ENCODE assay signal across 26 mouse cellular contexts in genomic region chr4:102969599-102969998, GRCm38 (mm10). TPM values are rescaled to one million over a fixed set of nuclear protein-coding genes. Genes with fewer than 3 reads are reported as not detected.
DNase-seq lines count a peak whose midpoint lies in the region; ATAC-seq and TF ChIP-seq lines count a peak whose summit lies in the region.
"Had no signal": no experiment of that assay in that cellular context is flagged by ENCODE, and none has a peak within 500 bp of the region (broad histone marks: within the 10 kb centered on the region; RNA-seq: fewer than 3 reads in every experiment).

No protein-coding gene starts in this region.

- H3K9me3 ChIP-seq in liver, embryonic 12.5 days (replicated peaks), result no peaks in the 10 kb centered on the region
- no peaks in the 10 kb centered on the region for H3K9me3 ChIP-seq in midbrain, embryonic 14.5 days (ENCODE audit: control insufficient read depth, low read length)
- H3K9me3 ChIP-seq in midbrain, embryonic 13.5 days, result no peaks in the 10 kb centered on the region

- H3K4me1 ChIP-seq in liver, adult 2 months (ENCODE audit: control insufficient read depth, insufficient read depth, low read length), result peaks cover 8% of the 10 kb centered on the region
- no peaks in the 10 kb centered on the region for H3K4me1 ChIP-seq in liver, embryonic 12.5 days
- no peaks in the 10 kb centered on the region for H3K4me1 ChIP-seq in midbrain, embryonic 14.5 days (ENCODE audit: control insufficient read depth, insufficient read depth, low read length)
- H3K4me1 ChIP-seq in midbrain, embryonic 13.5 days (replicated peaks), result no peaks in the 10 kb centered on the region

- WGBS in liver, adult 2 months, result 47% methylated on average over 5 of the region's 5 CpGs
- WGBS in liver, embryonic 12.5 days (ENCODE audit: insufficient replicate concordance), result 82% methylated on average over 5 of the region's 5 CpGs
- WGBS in midbrain, embryonic 14.5 days, result 92% methylated on average over 5 of the region's 5 CpGs
- WGBS in midbrain, embryonic 13.5 days, result 85% methylated on average over 5 of the region's 5 CpGs

- DNase-seq in heart, adult 11 months, result peak; percentile 56
- DNase-seq in heart, postnatal 14 days, result no peak
- peak; percentile 70 for DNase-seq in liver, adult 2 months (ENCODE audit: extremely low read depth, low read depth, low spot score)
- peak; percentile 6 for DNase-seq in midbrain, embryonic 14.5 days
- DNase-seq: adrenal gland, adult 2 months; adrenal gland, adult 8-10 months; adrenal gland, postnatal 10 days; adrenal gland, postnatal 14 days; adrenal gland, postnatal 25 days; adrenal gland, postnatal 36 days; B cell, adult 2 months; cerebellum, adult 11 months; cerebellum, adult 11-12 months; cerebellum, adult 18-20 months had no signal

- ATAC-seq in liver, embryonic 12.5 days, result no peak
- no peak for ATAC-seq in midbrain, embryonic 14.5 days (ENCODE audit: low FRiP score, low TSS enrichment)
- ATAC-seq in midbrain, embryonic 13.5 days, result no peak
- ATAC-seq: activated CD4-positive, CD25-positive, alpha-beta regulatory T cell, adult 4 months; CD4-positive, CD25-positive, alpha-beta regulatory T cell, adult 4 months; Patski had no signal

- no peaks in the 10 kb centered on the region for H3K79me2 ChIP-seq in liver, adult 2 months (ENCODE audit: control insufficient read depth, insufficient read depth, low read length)

- TF ChIP-seq CTCF in liver, adult 2 months (IDR thresholded peaks at IDR 0.05; ENCODE audit: low read depth, low read length), result no peak

- no peak overlapping the region for H3K9ac ChIP-seq in liver, adult 2 months (ENCODE audit: low read depth, low read length)
- H3K9ac ChIP-seq in liver, embryonic 12.5 days, result no peak overlapping the region
- no peak overlapping the region for H3K9ac ChIP-seq in midbrain, embryonic 14.5 days (replicated peaks; ENCODE audit: low read length)
- H3K9ac ChIP-seq in midbrain, embryonic 13.5 days (replicated peaks), result no peak overlapping the region

- H3K36me3 ChIP-seq in liver, adult 2 months (ENCODE audit: control insufficient read depth, insufficient read depth, low read length), result no peaks in the 10 kb centered on the region
- no peaks in the 10 kb centered on the region for H3K36me3 ChIP-seq in liver, embryonic 12.5 days
- peaks cover 25% of the 10 kb centered on the region for H3K36me3 ChIP-seq in midbrain, embryonic 14.5 days (ENCODE audit: control insufficient read depth, insufficient read depth, low read length)
- peaks cover 38% of the 10 kb centered on the region for H3K36me3 ChIP-seq in midbrain, embryonic 13.5 days
- H3K36me3 ChIP-seq: G1E had no signal

- no peaks in the 10 kb centered on the region for H3K27me3 ChIP-seq in liver, adult 2 months (ENCODE audit: control insufficient read depth, insufficient read depth, low read length)
- H3K27me3 ChIP-seq in liver, embryonic 12.5 days (replicated peaks), result no peaks in the 10 kb centered on the region
- H3K27me3 ChIP-seq in midbrain, embryonic 14.5 days (ENCODE audit: control insufficient read depth, insufficient read depth, low read length), result no peaks in the 10 kb centered on the region
- H3K27me3 ChIP-seq in midbrain, embryonic 13.5 days, result peaks cover 1% of the 10 kb centered on the region; the same call in 1 of the 2 replicates
- H3K27me3 ChIP-seq: CH12.LX had no signal

- no peak overlapping the region; the same call in 1 of the 2 replicates for H3K4me3 ChIP-seq in liver, adult 2 months (ENCODE audit: insufficient read depth, low read depth, low read length)
- no peak overlapping the region for H3K4me3 ChIP-seq in liver, embryonic 12.5 days
- H3K4me3 ChIP-seq in midbrain, embryonic 14.5 days (replicated peaks; ENCODE audit: low read depth, low read length), result no peak overlapping the region
- no peak overlapping the region for H3K4me3 ChIP-seq in midbrain, embryonic 13.5 days (replicated peaks)

- H3K4me2 ChIP-seq in liver, embryonic 12.5 days, result no peak overlapping the region
- no peak overlapping the region for H3K4me2 ChIP-seq in midbrain, embryonic 14.5 days (ENCODE audit: low read length)
- H3K4me2 ChIP-seq in midbrain, embryonic 13.5 days (replicated peaks), result no peak overlapping the region

- intact Hi-C loops in heart, postnatal 14 days (cut with DNase I), result no loop called here

- H3K27ac ChIP-seq in liver, adult 2 months (replicated peaks; ENCODE audit: insufficient read depth, low read depth, low read length), result no peak overlapping the region
- no peak overlapping the region for H3K27ac ChIP-seq in liver, embryonic 12.5 days
- no peak overlapping the region for H3K27ac ChIP-seq in midbrain, embryonic 14.5 days (replicated peaks; ENCODE audit: low read depth, low read length)
- no peak overlapping the region for H3K27ac ChIP-seq in midbrain, embryonic 13.5 days

- TF ChIP-seq POLR2A in liver, adult 2 months (IDR thresholded peaks at IDR 0.05; ENCODE audit: extremely low read depth, insufficient read depth, low read length), result no peak

RNA-seq across cellular contexts. Expression of gene Tctex1d1, which starts 8.8 kb away (rescaled TPM):
- 1 to 10 TPM in 1 of 2 experiments, not detected in 1; 1.3 TPM for total RNA-seq in heart, postnatal 14 days (2021)
- total RNA-seq in liver, adult 2 months (2014; rRNA removed), result not detected in 2 replicates
- not detected in 2 replicates for polyA plus RNA-seq in liver, adult 2 months (2012; rRNA removed)
- polyA plus RNA-seq in liver, embryonic 12.5 days (2016; fragmentation: Nextera tagmentation; extraction: Ambion mirVana), result 0.38 TPM in 1 of 2 replicates, not detected in the other
- polyA plus RNA-seq in midbrain, embryonic 14.5 days (2014; fragmentation: Nextera tagmentation; extraction: Ambion mirVana), result 0.61 and 1.2 TPM in 2 replicates
- polyA plus RNA-seq in midbrain, embryonic 13.5 days (2015; fragmentation: Nextera tagmentation; extraction: Ambion mirVana), result 0.41 and 0.74 TPM in 2 replicates
- total RNA-seq: adrenal gland, adult 18-20 months; adrenal gland, adult 2 months; adrenal gland, adult 8-10 months; adrenal gland, postnatal 10 days; adrenal gland, postnatal 14 days; adrenal gland, postnatal 25 days; adrenal gland, postnatal 36 days; adrenal gland, postnatal 4 days; CH12.LX; ES-E14; MEL had no signal
- polyA plus RNA-seq: adrenal gland, adult 2 months; C2C12; CD4-positive, CD25-positive, alpha-beta regulatory T cell, adult 4 months; G1E; Patski had no signal

RNA-seq across cellular contexts. Expression of gene Insl5, which starts 57.0 kb away (rescaled TPM):
- total RNA-seq in heart, postnatal 14 days (2021), result not detected
- total RNA-seq in liver, adult 2 months (2014; rRNA removed), result not detected in 2 replicates
- not detected in 2 replicates for polyA plus RNA-seq in liver, adult 2 months (2012; rRNA removed)
- not detected in 2 replicates for polyA plus RNA-seq in liver, embryonic 12.5 days (2016; fragmentation: Nextera tagmentation; extraction: Ambion mirVana)
- polyA plus RNA-seq in midbrain, embryonic 14.5 days (2014; fragmentation: Nextera tagmentation; extraction: Ambion mirVana), result not detected in 2 replicates
- 0.24 TPM in 1 of 2 replicates, not detected in the other for polyA plus RNA-seq in midbrain, embryonic 13.5 days (2015; fragmentation: Nextera tagmentation; extraction: Ambion mirVana)
- total RNA-seq: adrenal gland, adult 18-20 months; adrenal gland, adult 2 months; adrenal gland, adult 8-10 months; adrenal gland, postnatal 10 days; adrenal gland, postnatal 14 days; adrenal gland, postnatal 25 days; adrenal gland, postnatal 36 days; adrenal gland, postnatal 4 days; CH12.LX; ES-E14; G1E; MEL had no signal
- polyA plus RNA-seq: activated CD4-positive, CD25-positive, alpha-beta regulatory T cell, adult 4 months; C2C12; CD4-positive, CD25-positive, alpha-beta regulatory T cell, adult 4 months; G1E; Patski had no signal

Comparison
In these comparisons a context has a peak if more than half of its experiments do, and no peak if none do; other contexts are left out.
1. DNase-seq: peak in heart, adult 11 months (single experiment), liver, adult 2 months (single experiment) and midbrain, embryonic 14.5 days (single experiment); none in heart, postnatal 14 days (0 of 2).